Mouse (Mus musculus): ENCODE measurements around the gene Agap1. TPM values are rescaled to one million over a fixed set of nuclear protein-coding genes. Genes with fewer than 3 reads are reported as not detected.
A peak's percentile ranks its signal among the peaks of the same experiment; 100 is the strongest.

Gene Agap1
- total RNA-seq, 2 experiments from 2014 or later = 83.4 to 86.1 TPM

GRCm38 (mm10) chr1:89746171-89746570 is 291.6 kb downstream of the Agap1 start:
- no peak for DNase-seq (ENCODE audit: low spot score in 2 of 2)

GRCm38 (mm10) chr1:89749666-89750065 is 295.1 kb downstream of the Agap1 start:
- no peak for DNase-seq (ENCODE audit: low spot score in 2 of 2)

- no peak for DNase-seq (ENCODE audit: low spot score in 2 of 2)
These were observed 295.9 kb downstream of the Agap1 start for GRCm38 (mm10) chr1:89750495-89750894.

- no peak for DNase-seq (ENCODE audit: low spot score in 2 of 2)
These were observed 296.3 kb downstream of the Agap1 start for GRCm38 (mm10) chr1:89750921-89751320.

- no peak for DNase-seq (ENCODE audit: low spot score in 2 of 2)
These were observed 296.7 kb downstream of the Agap1 start for GRCm38 (mm10) chr1:89751344-89751743.

GRCm38 (mm10) chr1:89752659-89753058 is 298.1 kb downstream of the Agap1 start:
- no peak for DNase-seq (ENCODE audit: low spot score in 2 of 2)

- no peak for DNase-seq (ENCODE audit: low spot score in 2 of 2)
These were observed 300.8 kb downstream of the Agap1 start for GRCm38 (mm10) chr1:89755358-89755757.

- DNase-seq (ENCODE audit: low spot score in 2 of 2) = no peak
These were observed 301.8 kb downstream of the Agap1 start for GRCm38 (mm10) chr1:89756387-89756786.

- DNase-seq (ENCODE audit: low spot score in 2 of 2) = no peak
These were observed 302.9 kb downstream of the Agap1 start for GRCm38 (mm10) chr1:89757545-89757944.

GRCm38 (mm10) chr1:89763912-89764311 is 309.3 kb downstream of the Agap1 start:
- DNase-seq (ENCODE audit: low spot score in 2 of 2) = no peak

GRCm38 (mm10) chr1:89766891-89767290 is 312.3 kb downstream of the Agap1 start:
- DNase-seq (ENCODE audit: low spot score in 2 of 2) = no peak

GRCm38 (mm10) chr1:89769641-89770040 is 315.0 kb downstream of the Agap1 start:
- no peak for DNase-seq (ENCODE audit: low spot score in 2 of 2)

GRCm38 (mm10) chr1:89770298-89770697 is 315.7 kb downstream of the Agap1 start:
- no peak for DNase-seq (ENCODE audit: low spot score in 2 of 2)

- DNase-seq (ENCODE audit: low spot score in 2 of 2) = no peak
These were observed 321.1 kb downstream of the Agap1 start for GRCm38 (mm10) chr1:89775750-89776149.

GRCm38 (mm10) chr1:89780675-89781074 is 326.1 kb downstream of the Agap1 start:
- no peak for DNase-seq (ENCODE audit: low spot score in 2 of 2)

- peak in 1 of 2 experiments; percentile 30 for DNase-seq (ENCODE audit: low spot score in 2 of 2)
These were observed 327.3 kb downstream of the Agap1 start for GRCm38 (mm10) chr1:89781861-89782260.

GRCm38 (mm10) chr1:89786793-89787192 is 332.2 kb downstream of the Agap1 start:
- no peak for DNase-seq (ENCODE audit: low spot score in 2 of 2)

GRCm38 (mm10) chr1:89798724-89799123 is 344.1 kb downstream of the Agap1 start:
- no peak for DNase-seq (ENCODE audit: low spot score in 2 of 2)

GRCm38 (mm10) chr1:89801506-89801905 is 346.9 kb downstream of the Agap1 start:
- no peak for DNase-seq (ENCODE audit: low spot score in 2 of 2)

GRCm38 (mm10) chr1:89804981-89805380 is 350.4 kb downstream of the Agap1 start:
- no peak for DNase-seq (ENCODE audit: low spot score in 2 of 2)

GRCm38 (mm10) chr1:89812816-89813215 is 358.2 kb downstream of the Agap1 start:
- DNase-seq (ENCODE audit: low spot score in 2 of 2) = no peak

GRCm38 (mm10) chr1:89816487-89817206 is 362.0 kb downstream of the Agap1 start:
- no peak for DNase-seq (ENCODE audit: low spot score in 2 of 2)

GRCm38 (mm10) chr1:89821822-89822221 is 367.2 kb downstream of the Agap1 start:
- no peak for DNase-seq (ENCODE audit: low spot score in 2 of 2)

Measured in gastrocnemius, postnatal 4 days (tissue).